Mouse (Mus musculus) layer of hippocampus, adult 18-20 months (tissue): ENCODE measurements around the gene Dennd1b. TPM values are rescaled to one million over a fixed set of nuclear protein-coding genes. Genes with fewer than 3 reads are reported as not detected.

ENCODE experiments used
- DNase-seq, 2 experiments: peaks; one replicate each; pipeline ENCODE4 v3.0.0; 2022; ENCODE audit warnings: low spot score in 2 of 2
- total RNA-seq, 2 experiments: library from RNA; stranded (reverse); gene quantifications; 2 replicates each; pipeline ENCODE4 v1.2.3; 2021

Dennd1b gene
- total RNA-seq, 2 experiments from 2014 or later, result 53.1 to 59.4 TPM

DNA sequence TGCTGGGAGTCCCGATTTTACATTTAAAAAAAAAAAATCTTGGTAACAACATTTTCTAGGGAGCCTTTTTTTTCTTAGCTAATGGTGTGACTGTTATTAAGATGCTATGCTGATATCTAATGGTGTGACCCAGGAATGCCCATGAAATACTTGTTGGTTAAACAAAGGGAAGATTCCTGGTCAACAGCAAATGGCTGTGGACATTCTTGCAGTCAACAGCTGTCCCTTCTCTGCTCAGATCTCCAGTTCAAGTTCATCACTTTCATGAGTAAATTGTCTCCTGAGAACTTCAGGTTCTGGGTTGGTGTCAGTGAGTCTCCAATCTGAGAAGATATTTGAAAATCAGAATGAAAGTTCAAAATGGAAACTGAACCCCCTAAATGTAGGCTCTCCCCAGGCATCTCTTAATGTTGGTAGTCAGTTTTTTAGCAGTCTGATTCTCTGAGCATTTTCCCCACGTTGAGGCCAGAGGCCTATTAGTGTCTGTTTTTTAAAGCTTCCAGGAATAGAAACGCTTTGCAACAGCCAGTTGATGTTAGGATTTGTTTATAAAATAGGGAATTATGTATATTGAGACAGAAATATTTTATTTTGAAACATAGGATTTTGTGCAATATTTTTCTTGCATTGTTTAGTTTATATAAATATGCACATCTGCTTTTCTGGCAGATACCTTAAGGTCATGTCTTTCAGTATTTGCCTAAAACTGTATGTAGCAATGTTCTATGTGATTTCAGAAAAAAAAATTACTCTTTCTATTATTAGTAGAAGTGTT is 211.0 kb downstream of the Dennd1b start:
- no peak for DNase-seq

GRCm38 (mm10) chr1:139179707-139180106 is 216.5 kb downstream of the Dennd1b start:
- no peak for DNase-seq

DNA sequence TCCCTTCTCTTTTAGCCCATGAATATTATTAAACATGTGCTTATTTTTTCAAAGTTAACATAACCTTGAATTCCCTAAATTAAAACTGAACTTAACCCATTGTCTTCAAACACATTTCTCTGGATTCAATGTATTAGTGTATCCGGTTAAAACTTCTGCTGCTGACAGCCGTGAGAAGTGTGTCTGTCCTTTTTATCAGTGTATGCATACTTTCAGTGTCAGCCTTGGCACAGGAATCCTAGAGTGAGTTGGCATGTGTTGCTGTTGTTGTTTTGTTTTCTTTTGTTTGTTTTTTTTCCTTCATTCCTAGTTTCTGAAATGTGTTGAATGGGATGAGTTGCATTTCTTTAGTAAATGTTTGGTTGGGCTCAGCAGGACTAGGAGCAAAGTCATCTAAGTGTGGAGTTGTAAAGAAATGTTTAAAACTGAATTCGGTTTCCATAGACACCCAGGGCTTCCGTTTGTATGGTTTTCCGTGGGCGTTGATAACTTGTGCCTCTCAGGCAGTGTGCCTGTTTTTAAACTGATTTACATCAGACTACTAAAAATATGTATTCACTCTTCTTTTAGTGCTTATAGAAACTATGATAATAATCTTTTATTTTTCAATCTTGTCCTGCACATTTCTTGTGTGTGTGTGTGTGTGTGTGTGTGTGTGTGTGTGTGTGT is 217.4 kb downstream of the Dennd1b start:
- DNase-seq, result no peak

DNA sequence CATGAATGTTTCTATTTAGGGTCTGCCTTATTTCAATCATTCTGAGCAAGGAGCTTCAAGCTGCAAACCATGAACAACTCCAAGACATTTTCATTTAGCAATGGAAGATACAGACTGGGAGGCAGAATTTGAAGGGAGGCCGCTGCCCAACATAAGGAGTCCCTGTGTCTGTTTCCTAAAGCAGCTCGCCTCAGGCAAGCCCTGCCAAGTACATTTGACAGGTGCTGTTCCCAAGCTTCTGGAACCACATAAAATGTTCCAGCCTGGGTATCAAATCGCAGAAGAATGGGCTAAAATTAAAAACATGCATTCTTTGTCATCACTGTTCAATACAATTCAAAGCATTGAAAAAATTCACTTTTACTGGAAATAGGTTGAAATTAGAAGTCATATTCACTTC is 229.4 kb downstream of the Dennd1b start:
- DNase-seq, result peak; percentile 26 to 67

- DNase-seq, result no peak
Measured at GRCm38 (mm10) chr1:139194011-139194410, 230.8 kb downstream of the Dennd1b start.

- no peak for DNase-seq
Measured at GRCm38 (mm10) chr1:139194428-139195028, 231.3 kb downstream of the Dennd1b start.

DNA sequence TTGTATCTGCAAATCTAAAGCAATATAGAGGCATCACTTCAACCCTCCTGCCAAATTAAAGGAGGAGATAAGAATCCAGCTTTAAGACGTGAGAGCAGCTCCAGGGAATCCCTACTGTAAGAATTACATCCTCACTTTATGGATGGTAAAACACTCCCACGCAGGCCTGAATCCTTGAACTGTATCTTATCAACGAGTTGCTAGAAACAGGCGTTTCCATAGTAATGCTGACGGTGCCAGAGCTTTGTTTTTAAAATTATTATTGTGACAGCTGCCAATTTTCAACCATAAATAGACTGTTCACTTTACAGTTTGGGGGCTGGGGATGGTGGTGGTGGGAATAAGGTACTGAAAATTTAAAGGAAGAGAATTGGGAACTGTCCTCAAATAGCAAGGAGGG is 239.8 kb downstream of the Dennd1b start:
- DNase-seq, result peak in 1 of 2 experiments; percentile 74

DNA sequence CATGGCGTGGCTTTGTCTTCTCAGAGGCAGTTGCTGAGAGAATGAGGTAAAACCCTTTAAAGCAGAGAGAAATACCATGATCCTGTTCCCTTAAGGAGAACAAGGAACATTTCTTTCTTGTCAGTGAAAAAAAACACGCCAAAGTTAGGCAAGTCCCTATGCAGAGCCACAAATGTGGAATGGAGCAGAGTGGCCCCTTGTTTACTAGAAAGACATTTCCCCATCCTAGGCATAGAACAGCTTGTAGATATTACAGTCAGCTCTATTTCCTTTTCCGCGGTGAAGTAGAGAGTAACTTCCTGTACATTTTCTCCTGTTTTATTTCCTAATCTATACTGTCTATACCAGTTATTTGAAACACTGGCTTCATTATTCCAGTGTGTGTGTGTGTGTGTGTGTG is 243.0 kb downstream of the Dennd1b start:
- DNase-seq, result no peak

GRCm38 (mm10) chr1:139209796-139210195 is 246.6 kb downstream of the Dennd1b start:
- peak; percentile 9 to 62 for DNase-seq

- no peak for DNase-seq
Measured at GRCm38 (mm10) chr1:139210505-139210904, 247.3 kb downstream of the Dennd1b start.

- DNase-seq, result no peak
Measured at GRCm38 (mm10) chr1:139215311-139215710, 252.1 kb downstream of the Dennd1b start.

GRCm38 (mm10) chr1:139223804-139224203 is 260.6 kb downstream of the Dennd1b start:
- no peak for DNase-seq

- DNase-seq, result no peak
Measured at GRCm38 (mm10) chr1:139224309-139224949, 261.2 kb downstream of the Dennd1b start.

Other genes starting within 250 kb of the Dennd1b start
- gene Lhx9, start 114.9 kb upstream of the Dennd1b start, total RNA-seq, result 10 to 100 TPM; 15.0 to 15.5 TPM
- 10 to 100 TPM; 21.9 to 23.9 TPM for gene 2310009B15Rik, start 106.6 kb upstream of the Dennd1b start, total RNA-seq